In the genomic region with DNA sequence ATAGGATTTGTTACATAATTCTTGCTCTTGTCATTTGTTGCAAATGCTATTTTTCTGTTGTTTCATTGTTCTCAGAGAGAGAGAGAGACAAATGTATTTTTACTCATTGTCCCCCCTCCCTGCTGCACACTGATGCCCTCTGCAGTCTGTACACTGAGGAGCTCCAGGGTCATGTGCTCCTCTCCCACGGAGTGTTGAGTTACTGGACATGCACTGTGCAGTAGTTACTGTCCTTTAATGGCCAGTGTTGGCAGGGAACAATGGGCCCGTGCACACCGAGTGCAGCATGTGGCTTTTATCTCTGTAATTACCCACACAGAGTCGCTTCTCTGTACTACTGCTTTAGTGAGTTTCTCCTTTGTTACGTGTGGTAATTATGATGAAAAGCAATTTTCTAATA, we compare ENCODE assay signal across 14 mouse cellular contexts. TPM values are rescaled to one million over a fixed set of nuclear protein-coding genes. Genes with fewer than 3 reads are reported as not detected.
"Had no signal": no experiment of that assay in that cellular context is flagged by ENCODE, and none has a peak within 500 bp of the region (broad histone marks: within the 10 kb centered on the region; RNA-seq: fewer than 3 reads in every experiment).

No protein-coding gene starts in this region.

- ATAC-seq: intestine, embryonic 15.5 days; liver, embryonic 12.5 days; midbrain, embryonic 16.5 days had no signal

- DNase-seq: kidney, adult 8-10 months; right cerebral cortex, adult 18-20 months; thymus, adult 2 months; thymus, postnatal 25 days had no signal

- H3K4me2 ChIP-seq: intestine, embryonic 15.5 days; limb, embryonic 15.5 days; liver, embryonic 12.5 days; lung, embryonic 15.5 days; midbrain, embryonic 12.5 days; neural tube, embryonic 13.5 days had no signal

- H3K36me3 ChIP-seq: intestine, embryonic 15.5 days; limb, embryonic 15.5 days; liver, embryonic 12.5 days; lung, embryonic 15.5 days; midbrain, embryonic 12.5 days; neural tube, embryonic 13.5 days had no signal

- H3K27ac ChIP-seq: intestine, embryonic 15.5 days; left cerebral cortex, adult 2 months; limb, embryonic 15.5 days; liver, embryonic 12.5 days; lung, embryonic 15.5 days; midbrain, embryonic 12.5 days; neural tube, embryonic 13.5 days; stomach, postnatal 0 days had no signal

- H3K4me3 ChIP-seq: intestine, embryonic 15.5 days; left cerebral cortex, adult 2 months; limb, embryonic 15.5 days; liver, embryonic 12.5 days; lung, embryonic 15.5 days; midbrain, embryonic 12.5 days; neural tube, embryonic 13.5 days had no signal

- H3K9me3 ChIP-seq: intestine, embryonic 15.5 days; limb, embryonic 15.5 days; liver, embryonic 12.5 days; lung, embryonic 15.5 days; midbrain, embryonic 12.5 days; neural tube, embryonic 13.5 days had no signal

- H3K9ac ChIP-seq: intestine, embryonic 15.5 days; limb, embryonic 15.5 days; liver, embryonic 12.5 days; lung, embryonic 15.5 days; midbrain, embryonic 12.5 days; neural tube, embryonic 13.5 days had no signal

- H3K4me1 ChIP-seq: intestine, embryonic 15.5 days; limb, embryonic 15.5 days; liver, embryonic 12.5 days; lung, embryonic 15.5 days had no signal

- H3K27me3 ChIP-seq: intestine, embryonic 15.5 days; limb, embryonic 15.5 days; liver, embryonic 12.5 days; lung, embryonic 15.5 days; midbrain, embryonic 12.5 days; neural tube, embryonic 13.5 days had no signal

RNA-seq across cellular contexts. Expression of gene Kcnh1, which starts 17.4 kb away (rescaled TPM):
- polyA plus RNA-seq: liver, embryonic 12.5 days; liver, embryonic 16.5 days had no signal
